Mouse (Mus musculus) heart, adult 9 months (tissue): Measurements from ENCODE around the gene Akap17b.
A peak's percentile ranks its signal among the peaks of the same experiment; 100 is the strongest.

Experiments
- DNase-seq, 2 experiments: peaks; one replicate each; pipeline ENCODE4 v3.0.0; 2022; ENCODE audit warnings: low spot score in 2 of 2

Akap17b gene

DNA sequence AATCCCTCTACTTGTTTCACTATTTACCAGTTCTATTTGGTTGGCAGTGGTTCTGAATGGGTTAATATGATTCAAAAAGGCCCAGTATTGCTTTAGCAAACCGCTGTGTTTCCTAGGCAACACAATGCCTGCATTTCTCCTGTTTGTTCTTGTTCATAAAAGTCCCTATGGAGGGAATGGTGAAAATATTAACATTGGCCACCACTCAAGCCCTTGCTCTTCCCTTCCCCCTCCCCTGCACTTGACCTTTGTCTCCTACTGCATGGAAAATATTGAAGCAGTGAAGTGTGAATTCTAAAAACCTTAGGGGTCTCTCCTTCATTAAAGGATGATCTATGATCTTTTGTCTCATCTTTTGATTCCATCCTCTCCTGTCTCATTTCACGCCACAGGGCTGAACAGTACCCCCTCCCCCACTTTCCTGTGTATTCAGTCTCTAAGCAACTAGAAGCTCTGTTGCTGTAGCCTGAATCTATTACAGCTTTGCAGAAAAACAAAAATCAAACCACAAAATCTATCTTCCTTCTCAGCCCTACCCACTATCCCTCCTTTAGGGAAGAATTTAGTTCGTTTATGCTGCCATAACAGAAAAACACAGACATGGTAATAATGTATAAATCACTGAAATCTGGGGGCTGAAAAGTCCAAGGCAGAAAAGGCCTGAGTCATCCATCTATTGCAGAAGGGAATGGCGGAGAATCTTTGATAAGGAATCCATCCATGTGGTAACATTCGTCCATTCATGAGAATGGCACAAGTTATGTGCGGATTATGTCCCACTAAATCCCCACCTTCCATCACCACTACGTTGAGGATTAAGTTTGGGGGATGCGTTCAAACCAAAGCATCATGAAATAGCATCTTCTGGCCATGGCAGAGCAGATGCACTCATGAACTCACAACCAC is 57.6 kb downstream of the Akap17b start:
- DNase-seq, result peak; percentile 0 to 4

DNA sequence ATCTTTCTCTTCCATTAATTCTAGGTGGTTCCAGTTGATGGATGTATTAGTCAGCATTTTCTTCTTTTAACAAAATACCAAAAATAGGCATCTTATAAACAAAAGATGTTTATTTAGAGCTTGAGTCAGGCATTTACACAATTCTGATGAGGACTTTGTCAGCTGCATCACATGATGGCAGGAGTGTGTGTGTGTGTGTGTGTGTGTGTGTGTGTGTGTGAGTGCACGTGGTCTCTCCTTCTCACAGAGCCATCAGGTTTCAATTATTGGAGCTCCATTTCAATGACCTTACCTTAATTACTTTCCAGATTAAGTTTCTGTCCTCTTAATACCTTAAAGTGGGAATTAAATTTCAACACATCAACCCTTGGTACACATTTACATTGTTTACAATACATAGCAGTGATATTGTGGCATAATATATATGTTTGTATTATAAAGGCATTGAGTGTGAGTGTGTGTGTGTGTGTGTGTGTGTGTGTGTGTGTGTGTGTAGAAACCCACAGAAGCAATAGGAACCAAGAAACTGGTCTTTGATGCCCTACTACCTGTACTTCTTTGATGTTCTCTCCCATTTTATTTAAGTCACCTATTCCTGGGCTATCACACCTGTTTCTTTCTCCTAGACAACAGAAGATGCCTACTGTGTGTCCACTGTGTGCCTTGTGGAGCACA is 58.4 kb downstream of the Akap17b start:
- no peak for DNase-seq

GRCm38 (mm10) chrX:36562079-36562478 is 83.1 kb downstream of the Akap17b start:
- DNase-seq, result no peak

DNA sequence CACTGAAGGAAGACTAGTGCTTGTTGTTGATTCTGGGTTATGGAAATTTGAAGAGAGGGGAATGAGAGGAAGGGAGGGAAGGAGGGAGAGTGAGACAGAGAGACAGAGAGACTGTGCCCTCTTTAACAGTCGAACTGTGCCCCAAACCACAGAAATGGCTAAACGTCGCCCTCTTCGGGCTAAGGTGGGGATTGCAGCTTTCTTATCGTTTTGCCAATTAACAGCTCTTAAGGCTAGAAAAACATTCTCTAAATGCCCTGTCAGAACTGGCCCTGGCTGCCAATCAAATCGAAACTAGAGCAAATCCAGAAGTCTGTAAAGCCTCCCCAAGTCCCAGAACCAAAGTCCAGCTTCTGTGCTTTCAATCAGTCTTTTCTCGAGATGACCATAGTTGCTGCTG is 83.5 kb downstream of the Akap17b start:
- peak; percentile 1 to 67 for DNase-seq

GRCm38 (mm10) chrX:36560170-36560569 is 85.0 kb downstream of the Akap17b start:
- DNase-seq, result no peak
